Mouse (Mus musculus) lung, adult 2 months (tissue): Measurements from ENCODE around the gene Tex36.

ENCODE experiments used
- CTCF ChIP-seq: fragments of 200-500 bp; IDR thresholded peaks from 2 replicates; pipeline ENCODE4 v1.5.1; 2011; ENCODE audit warnings: mild to moderate bottlenecking, low read length, control low read depth; ENCODE audit not compliant: insufficient read depth
- POLR2A ChIP-seq: fragments of 200-500 bp; IDR thresholded peaks from 2 replicates; pipeline ENCODE4 v1.6.1; 2011; ENCODE audit warnings: low read depth, mild to moderate bottlenecking, control low read depth, low read length, borderline replicate concordance; ENCODE audit errors: extremely low read depth

DNA sequence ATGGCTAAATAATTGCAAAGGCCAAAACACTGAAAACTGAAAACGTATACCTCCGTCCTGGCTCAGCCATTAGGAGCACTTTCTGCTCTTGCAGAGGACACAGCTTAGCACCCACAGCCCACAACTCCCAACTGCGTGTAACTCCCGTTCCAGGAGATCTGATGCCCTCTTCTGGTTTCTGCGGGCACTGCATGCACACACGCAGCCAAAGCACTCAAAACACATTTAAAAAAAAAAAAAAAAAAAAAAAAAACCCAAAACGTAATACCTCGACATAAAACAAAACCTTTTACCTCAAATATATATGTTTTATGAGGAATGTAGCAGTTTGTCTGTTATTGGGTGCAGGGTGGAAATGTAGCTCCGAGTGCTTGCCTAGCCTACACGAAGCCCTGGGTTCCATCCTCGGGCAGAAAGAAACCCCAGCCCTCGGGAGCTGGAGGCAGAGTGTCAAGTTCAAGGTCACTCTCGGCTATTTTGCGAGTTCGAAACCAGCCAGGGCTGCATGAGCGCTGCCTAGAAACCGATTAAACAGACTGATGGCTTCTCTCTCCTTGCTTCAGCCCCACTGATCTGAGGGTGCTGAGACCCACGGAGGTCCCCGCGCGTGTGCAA, 34.9 kb upstream of the Tex36 start:
- TF ChIP-seq CTCF (peak; percentile 90), POLR2A (no peak)
